Mouse (Mus musculus) testis, adult 2 months (tissue): ENCODE measurements at regions not wholly inside any gene's neighbourhood (a gene's known extent, or its start where the extent isn't known, plus 50 kb on each side); places are given as distances from the start of the nearest gene placed in this dataset.

ENCODE experiments used
- CTCF ChIP-seq: fragments of 200-500 bp; IDR thresholded peaks from 2 replicates; pipeline ENCODE4 v1.5.1; 2012; ENCODE audit warnings: low read depth, mild to moderate bottlenecking, inconsistent platforms, low read length, moderate library complexity; ENCODE audit not compliant: control insufficient read depth, insufficient read depth, insufficient replicate concordance
- POLR2A ChIP-seq: fragments of 200-500 bp; IDR thresholded peaks from 2 replicates; pipeline ENCODE4 v1.6.1; 2012; ENCODE audit warnings: low read depth, mild to moderate bottlenecking, inconsistent platforms, low read length, moderate library complexity; ENCODE audit not compliant: control insufficient read depth

GRCm38 (mm10) chr3:63638572-63638971 lies 154.9 kb upstream of the Gm34302 start:
- TF ChIP-seq CTCF (no peak), POLR2A (no peak)
